Mouse (Mus musculus): ENCODE data around the gene Rasd1.

GRCm38 (mm10) chr11:60001231-60001980 lies 36.7 kb upstream of the Rasd1 start:
- TF ChIP-seq CTCF (IDR thresholded peaks at IDR 0.05; ENCODE audit: low read depth), result no peak
- TF ChIP-seq EP300 (IDR thresholded peaks at IDR 0.05; ENCODE audit: low read depth), result no peak

Data from liver, embryonic 14.5 days (tissue).